Mouse (Mus musculus) thymus, postnatal 0 days (tissue): ENCODE measurements around the gene Batf2. TPM values are rescaled to one million over a fixed set of nuclear protein-coding genes. Genes with fewer than 3 reads are reported as not detected.
"Not testable (repeated sequence)": the region's sequence is repeated elsewhere in the genome, so short reads cannot be mapped to it uniquely, and the experiment has no call there.

ENCODE experiments used
- DNase-seq: peaks from one replicate; pipeline ENCODE4 v3.0.0-alpha.2; 2015; ENCODE audit warnings: low spot score
- polyA plus RNA-seq: library from polyadenylated mRNA; unstranded; fragments of >200 nt; fragmentation: Nextera tagmentation; extraction: Ambion mirVana; gene quantifications from 2 replicates; pipeline ENCODE4 v1.2.1, GENCODE M21; 2015

Gene Batf2
- polyA plus RNA-seq, 1 experiment from 2014 or later = 0.48 TPM

GRCm38 (mm10) chr19:6132171-6132827, 8.5 kb upstream of the Batf2 start:
- no peak for DNase-seq

GRCm38 (mm10) chr19:6133197-6133596, 7.6 kb upstream of the Batf2 start:
- not testable (repeated sequence) for DNase-seq

GRCm38 (mm10) chr19:6136397-6136796, 4.4 kb upstream of the Batf2 start:
- DNase-seq = no peak

GRCm38 (mm10) chr19:6139701-6140100, 1.1 kb upstream of the Batf2 start:
- DNase-seq = no peak

- DNase-seq = no peak
These were observed 457 bp upstream of the Batf2 start for GRCm38 (mm10) chr19:6140374-6140677.

GRCm38 (mm10) chr19:6141394-6141749, 589 bp downstream of the Batf2 start, which contains the start of gene Arl2:
Gene Arl2, minus strand, starts transcription at chr19:6141548.
- peak; percentile 91 for DNase-seq

- DNase-seq = no peak
These were observed 4.1 kb downstream of the Batf2 start for GRCm38 (mm10) chr19:6144842-6145241.

GRCm38 (mm10) chr19:6155174-6155573, 14.4 kb downstream of the Batf2 start:
- DNase-seq = no peak

- no peak for DNase-seq
These were observed 15.6 kb downstream of the Batf2 start for GRCm38 (mm10) chr19:6156372-6156771.

- no peak for DNase-seq
These were observed 16.4 kb downstream of the Batf2 start for GRCm38 (mm10) chr19:6157220-6157619.

GRCm38 (mm10) chr19:6163872-6164547, 23.2 kb downstream of the Batf2 start:
- no peak for DNase-seq

GRCm38 (mm10) chr19:6166750-6167149, 26.0 kb downstream of the Batf2 start:
- DNase-seq = no peak

- no peak for DNase-seq
These were observed 30.4 kb downstream of the Batf2 start for GRCm38 (mm10) chr19:6171215-6171614.

- DNase-seq = no peak
These were observed 34.0 kb downstream of the Batf2 start for GRCm38 (mm10) chr19:6174771-6175170.

- DNase-seq = no peak
These were observed 38.0 kb downstream of the Batf2 start for GRCm38 (mm10) chr19:6178775-6179174.

GRCm38 (mm10) chr19:6181629-6182028, 40.8 kb downstream of the Batf2 start:
- peak; percentile 5 for DNase-seq

GRCm38 (mm10) chr19:6182534-6182933, 41.8 kb downstream of the Batf2 start:
- no peak for DNase-seq

GRCm38 (mm10) chr19:6184131-6184530, 43.3 kb downstream of the Batf2 start, which contains the start of gene Majin:
Gene Majin, plus strand, starts transcription at chr19:6184388.
- DNase-seq = no peak

GRCm38 (mm10) chr19:6204265-6204664, 63.5 kb downstream of the Batf2 start:
- no peak for DNase-seq

GRCm38 (mm10) chr19:6206716-6207115, 65.9 kb downstream of the Batf2 start:
- DNase-seq = no peak

- DNase-seq = no peak
These were observed 75.4 kb downstream of the Batf2 start for GRCm38 (mm10) chr19:6216046-6216705.

GRCm38 (mm10) chr19:6218606-6219005, 77.8 kb downstream of the Batf2 start:
- no peak for DNase-seq
